Mouse (Mus musculus): Measurements from ENCODE around the gene Arhgef1. TPM values are rescaled to one million over a fixed set of nuclear protein-coding genes. Genes with fewer than 3 reads are reported as not detected.
A peak's percentile ranks its signal among the peaks of the same experiment; 100 is the strongest.

Gene Arhgef1
- total RNA-seq, 2 experiments from 2014 or later = 21.0 to 23.8 TPM

- no peak for DNase-seq (ENCODE audit: low spot score)
Measured at GRCm38 (mm10) chr7:24943641-24944040, 40.9 kb downstream of the Arhgef1 start.

GRCm38 (mm10) chr7:24944257-24944950, 41.7 kb downstream of the Arhgef1 start, which contains the start of gene Gm4881:
Gene Gm4881 (minus strand): TSS chr7:24944494.
- DNase-seq (ENCODE audit: low spot score) = no peak

GRCm38 (mm10) chr7:24947316-24948048, 44.8 kb downstream of the Arhgef1 start:
- DNase-seq (ENCODE audit: low spot score) = no peak

- no peak for DNase-seq (ENCODE audit: low spot score)
Measured at GRCm38 (mm10) chr7:24948774-24949173, 46.1 kb downstream of the Arhgef1 start.

GRCm38 (mm10) chr7:24949958-24950623, 47.4 kb downstream of the Arhgef1 start:
- DNase-seq (ENCODE audit: low spot score) = peak; percentile 63

GRCm38 (mm10) chr7:24953966-24954365, 51.3 kb downstream of the Arhgef1 start:
- no peak for DNase-seq (ENCODE audit: low spot score)

GRCm38 (mm10) chr7:24954450-24954849, 51.7 kb downstream of the Arhgef1 start:
- DNase-seq (ENCODE audit: low spot score) = no peak

- no peak for DNase-seq (ENCODE audit: low spot score)
Measured at GRCm38 (mm10) chr7:24955226-24955625, 52.5 kb downstream of the Arhgef1 start.

GRCm38 (mm10) chr7:24964288-24964687, 61.6 kb downstream of the Arhgef1 start:
- no peak for DNase-seq (ENCODE audit: low spot score)

- DNase-seq (ENCODE audit: low spot score) = peak; percentile 79
Measured at GRCm38 (mm10) chr7:24964897-24965535, 62.3 kb downstream of the Arhgef1 start.

- DNase-seq (ENCODE audit: low spot score) = no peak
Measured at GRCm38 (mm10) chr7:24967966-24968365, 65.3 kb downstream of the Arhgef1 start.

- no peak for DNase-seq (ENCODE audit: low spot score)
Measured at GRCm38 (mm10) chr7:24968463-24968862, 65.8 kb downstream of the Arhgef1 start.

- no peak for DNase-seq (ENCODE audit: low spot score)
Measured at GRCm38 (mm10) chr7:24969805-24970204, 67.1 kb downstream of the Arhgef1 start.

- no peak for DNase-seq (ENCODE audit: low spot score)
Measured at GRCm38 (mm10) chr7:24970341-24970740, 67.6 kb downstream of the Arhgef1 start.

- peak; percentile 20 for DNase-seq (ENCODE audit: low spot score)
Measured at GRCm38 (mm10) chr7:24971261-24971971, 68.7 kb downstream of the Arhgef1 start.

- DNase-seq (ENCODE audit: low spot score) = peak; percentile 95
Measured at GRCm38 (mm10) chr7:24971972-24972893, 69.5 kb downstream of the Arhgef1 start, which contains the start of gene Rabac1. Gene Rabac1 (minus strand): TSS chr7:24972754.

- DNase-seq (ENCODE audit: low spot score) = no peak
Measured at GRCm38 (mm10) chr7:24973208-24973607, 70.5 kb downstream of the Arhgef1 start.

- DNase-seq (ENCODE audit: low spot score) = no peak
Measured at GRCm38 (mm10) chr7:24973902-24974301, 71.2 kb downstream of the Arhgef1 start.

GRCm38 (mm10) chr7:24974893-24975595, 72.3 kb downstream of the Arhgef1 start:
- peak; percentile 21 for DNase-seq (ENCODE audit: low spot score)
